Mouse (Mus musculus): ENCODE measurements around the gene Usp21.
"Not testable (repeated sequence)": the region's sequence is repeated elsewhere in the genome, so short reads cannot be mapped to it uniquely, and the experiment has no call there.

Usp21 gene

DNA sequence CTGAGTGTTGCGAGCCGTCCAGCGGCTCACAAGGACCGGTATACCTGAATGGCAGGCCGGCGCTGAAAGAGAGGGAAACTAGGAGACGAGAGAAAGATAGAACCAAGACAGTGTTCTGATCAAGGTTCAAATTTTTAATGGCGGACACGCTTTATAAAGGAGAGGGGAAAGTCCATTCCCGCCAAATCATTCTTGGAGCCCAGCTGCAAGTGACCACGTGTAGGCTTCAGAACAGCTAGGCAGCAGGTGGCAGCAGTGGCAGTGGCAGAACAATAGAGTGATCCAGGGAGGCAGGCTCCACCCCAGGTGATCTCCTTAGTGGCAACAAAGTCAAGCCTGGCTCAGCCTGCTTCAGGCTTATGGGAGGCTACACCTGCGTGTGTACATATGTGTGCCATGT is 45.8 kb downstream of the Usp21 start:
- not testable (repeated sequence) for DNase-seq (ENCODE audit: low read depth)

DNA sequence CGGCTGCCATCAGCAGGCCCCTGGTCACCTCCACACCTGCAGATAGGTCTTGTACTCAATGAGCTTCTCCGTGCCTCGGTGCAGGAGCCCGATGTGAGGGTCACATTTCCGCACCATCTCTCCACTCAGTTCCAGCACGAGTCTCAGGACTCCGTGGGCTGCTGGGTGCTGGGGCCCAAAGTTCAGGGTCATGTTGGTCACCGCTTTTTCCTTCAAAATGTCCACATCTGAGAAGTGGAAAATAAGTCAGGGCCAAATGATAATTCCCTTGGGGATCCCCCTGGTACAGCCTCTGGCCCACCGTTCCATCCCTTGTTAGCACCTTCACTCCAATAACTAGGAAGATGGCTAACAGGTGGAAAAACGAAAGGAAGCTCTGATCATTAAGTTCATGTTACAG is 46.9 kb downstream of the Usp21 start:
- DNase-seq (ENCODE audit: low read depth) = no peak

DNA sequence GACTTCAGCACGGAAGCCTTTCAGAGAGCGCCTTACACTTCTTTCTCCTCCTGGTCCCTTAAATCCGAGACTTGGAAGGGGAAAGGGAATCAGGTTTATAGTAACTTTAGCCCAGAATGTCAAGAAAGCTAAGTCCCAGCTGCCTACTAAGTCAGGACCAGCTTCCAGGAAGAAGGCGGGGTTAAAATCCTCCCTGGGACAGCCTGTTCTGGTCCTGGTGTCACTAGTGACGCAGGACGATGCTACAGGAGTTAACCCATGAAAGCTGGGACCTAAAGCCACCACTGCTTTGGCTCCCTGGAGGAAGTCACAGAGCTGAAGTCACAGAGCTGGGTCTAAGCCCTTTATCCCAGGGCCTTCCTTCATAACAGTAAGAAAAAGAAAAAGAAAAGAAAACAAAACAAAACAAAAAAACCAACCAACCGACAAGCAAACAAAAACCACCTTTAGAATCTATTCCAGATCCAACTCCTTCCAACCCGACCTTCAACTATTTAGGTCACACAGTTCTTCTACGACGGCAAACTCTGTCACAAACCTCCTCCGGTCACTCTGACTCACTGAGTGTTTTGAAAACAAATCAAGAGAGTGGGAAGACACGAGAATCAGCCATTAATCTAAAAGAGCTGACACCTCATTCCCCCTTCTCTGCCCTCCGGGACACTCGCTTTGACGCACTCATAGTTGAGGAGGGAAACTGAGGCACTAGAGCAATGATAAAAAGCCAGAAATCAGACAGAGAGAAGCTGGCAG is 47.6 kb downstream of the Usp21 start:
- DNase-seq (ENCODE audit: low read depth) = no peak

DNA sequence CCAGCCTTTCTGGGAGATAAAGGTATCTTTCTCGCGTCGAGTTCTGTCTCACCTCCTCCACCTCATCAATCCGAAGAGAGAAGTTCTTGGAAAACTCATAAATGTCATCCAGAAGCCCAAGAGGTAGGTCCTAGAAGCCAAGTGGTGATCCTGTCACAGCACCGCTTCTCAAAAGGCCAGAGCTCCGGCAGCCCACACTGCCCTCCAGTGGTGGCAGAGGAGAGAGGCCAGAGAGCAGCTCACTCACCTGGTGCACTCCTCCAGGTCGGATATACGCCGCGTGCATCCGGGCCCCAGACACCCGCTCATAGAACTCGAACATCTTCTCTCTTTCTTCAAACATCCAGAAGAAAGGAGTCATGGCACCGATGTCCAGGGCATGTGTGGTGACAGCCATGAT is 49.3 kb downstream of the Usp21 start:
- no peak for DNase-seq (ENCODE audit: low read depth)

DNA sequence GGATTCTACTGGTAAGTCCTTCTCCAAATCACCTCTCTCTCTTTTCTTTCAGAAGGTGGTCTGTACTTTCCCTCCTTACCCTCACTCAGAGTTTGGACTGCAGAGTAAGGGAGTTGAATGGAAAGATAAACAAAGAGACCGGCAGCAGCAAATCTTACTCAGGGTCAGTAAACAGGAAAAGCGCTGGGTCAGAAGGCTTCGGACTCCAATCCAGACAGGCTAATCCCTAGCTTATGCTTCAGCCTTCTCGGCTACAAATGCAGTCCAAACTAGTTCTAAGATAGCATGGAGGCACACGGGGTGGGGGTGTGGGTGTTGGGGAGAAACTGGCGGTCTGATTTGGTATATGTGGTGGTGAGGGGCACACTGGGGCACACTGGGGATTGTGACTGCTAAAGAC is 50.4 kb downstream of the Usp21 start:
- DNase-seq (ENCODE audit: low read depth) = no peak

DNA sequence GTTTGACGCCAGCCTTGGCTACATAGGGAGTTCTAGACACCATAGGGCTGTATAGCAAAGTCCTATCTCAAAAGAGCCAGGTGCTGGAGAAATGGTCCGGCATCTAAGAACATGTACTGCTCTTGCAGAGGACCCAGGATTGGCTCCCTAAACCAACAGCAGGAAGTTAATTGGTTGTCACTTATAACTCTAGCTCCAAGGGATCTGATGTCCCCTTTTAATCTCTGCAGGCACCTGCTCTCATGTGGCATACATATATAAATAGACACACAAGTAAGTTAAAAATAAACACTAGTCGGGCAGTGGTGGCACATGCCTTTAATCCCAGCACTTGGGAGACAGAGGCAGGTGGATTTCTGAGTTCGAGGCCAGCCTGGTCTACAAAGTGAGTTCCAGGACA is 52.0 kb downstream of the Usp21 start:
- no peak for DNase-seq (ENCODE audit: low read depth)

DNA sequence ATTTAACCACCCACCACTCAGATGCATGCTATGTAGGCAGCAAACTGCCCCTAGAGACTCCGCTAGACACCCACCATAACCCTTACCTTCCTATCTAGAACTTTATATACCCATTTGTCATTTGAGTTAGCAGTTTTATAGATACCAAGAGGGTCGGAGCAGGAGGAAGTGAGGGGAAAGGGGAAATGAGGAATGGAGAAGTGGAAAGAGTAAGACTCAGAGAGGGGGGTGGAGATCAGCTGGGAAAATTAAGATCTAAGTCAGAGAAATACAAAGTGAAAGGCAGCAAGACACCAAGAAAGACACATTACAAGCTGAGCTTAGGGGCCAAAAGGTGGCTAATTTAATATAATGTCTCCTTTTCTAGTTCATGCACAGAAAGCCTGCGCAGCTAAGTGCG is 53.3 kb downstream of the Usp21 start:
- no peak for DNase-seq (ENCODE audit: low read depth)

DNA sequence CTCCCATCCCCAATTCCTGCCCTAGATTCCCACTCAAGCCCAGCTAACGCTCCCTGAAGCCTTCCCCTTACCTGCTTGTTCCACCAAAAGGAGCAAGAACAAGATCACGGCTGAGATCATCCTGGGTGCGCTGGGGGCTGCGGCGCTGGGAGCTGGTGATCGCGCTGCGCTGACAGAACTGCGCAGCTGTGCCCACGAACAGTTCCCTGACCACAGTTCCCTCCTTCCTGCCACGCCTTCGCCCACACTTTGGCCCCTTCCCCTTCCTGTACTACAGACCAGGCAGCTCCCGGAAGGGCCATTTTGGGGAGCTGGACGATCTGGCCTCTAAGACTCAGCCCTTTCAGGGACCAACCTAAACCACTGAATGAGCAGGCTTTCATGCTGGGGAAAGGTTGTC is 53.7 kb downstream of the Usp21 start, which contains the start of gene Fcer1g:
TSS of gene Fcer1g (minus strand) at position 240 of the 400 bp plus-strand sequence.
- no peak for DNase-seq (ENCODE audit: low read depth)

DNA sequence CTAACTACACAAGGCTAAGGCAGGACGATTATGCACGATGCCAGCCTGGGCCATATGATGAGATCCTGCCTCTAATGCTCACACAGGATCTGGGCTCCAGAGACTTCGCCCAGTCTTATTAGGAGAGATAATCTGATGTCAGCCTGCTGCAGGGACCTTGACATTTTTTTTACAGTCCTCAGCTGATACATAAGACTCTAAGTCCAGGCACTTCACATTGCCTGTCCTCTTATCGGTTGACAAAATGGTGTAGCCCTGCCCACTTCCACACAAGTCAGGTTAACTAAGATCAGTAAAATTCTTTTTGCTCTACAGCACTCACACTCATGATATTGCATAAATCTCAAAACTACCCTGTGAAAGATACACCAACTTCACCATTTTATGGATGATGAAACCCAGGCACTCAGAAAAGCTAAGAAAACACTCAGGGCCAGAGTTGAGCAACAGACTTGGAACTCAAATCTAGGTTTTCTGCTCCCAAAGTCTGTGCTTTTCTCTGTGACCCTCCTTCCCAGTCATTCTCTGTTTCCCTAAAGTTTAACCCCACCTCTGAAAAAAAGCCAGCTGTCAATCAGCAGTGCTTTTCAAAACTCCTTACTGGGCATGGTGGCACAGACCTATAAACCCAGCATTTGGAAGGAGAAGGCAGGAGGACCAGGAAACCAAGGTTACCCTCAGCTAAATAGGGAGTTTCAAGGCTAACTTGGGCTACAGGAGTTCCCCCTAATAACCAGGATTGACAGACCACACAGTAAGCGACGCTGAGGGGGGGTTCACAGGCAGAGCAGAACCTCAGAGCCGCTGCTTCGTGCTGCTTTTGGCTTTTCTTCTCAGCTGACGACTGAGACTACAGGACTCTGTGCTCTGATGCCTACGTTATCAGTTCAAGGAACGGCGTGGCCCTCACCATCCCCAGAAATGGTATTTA is 54.7 kb downstream of the Usp21 start:
- no peak for DNase-seq (ENCODE audit: low read depth)

DNA sequence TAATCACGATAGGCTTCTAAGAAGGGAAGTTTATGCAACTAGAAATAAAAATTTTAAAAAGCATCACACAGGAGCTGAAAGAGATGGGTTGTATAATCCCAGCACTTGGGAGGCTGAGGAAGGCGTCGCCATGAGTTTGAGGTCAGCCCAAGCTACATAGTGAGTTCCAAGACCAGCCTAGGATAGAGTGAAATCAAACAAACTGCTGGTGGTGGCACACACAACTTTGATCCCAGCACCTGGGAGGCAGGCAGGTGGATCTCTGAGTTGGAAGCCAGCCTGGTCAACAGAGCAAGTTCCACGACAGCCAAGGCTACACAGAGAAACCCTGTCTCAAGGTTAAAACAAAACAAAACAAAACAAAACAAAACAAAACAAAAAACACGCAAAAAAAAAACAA is 55.4 kb downstream of the Usp21 start:
- DNase-seq (ENCODE audit: low read depth) = no peak
